Mouse (Mus musculus): ENCODE data around the gene Syvn1. TPM values are rescaled to one million over a fixed set of nuclear protein-coding genes. Genes with fewer than 3 reads are reported as not detected.

Gene Syvn1
- polyA plus RNA-seq (2012; rRNA removed) = 12.0 and 13.7 TPM in 2 replicates

GRCm38 (mm10) chr19:6046294-6047153 lies at the start of gene Syvn1:
Syvn1 (plus strand) TSS chr19:6046576.

DNA sequence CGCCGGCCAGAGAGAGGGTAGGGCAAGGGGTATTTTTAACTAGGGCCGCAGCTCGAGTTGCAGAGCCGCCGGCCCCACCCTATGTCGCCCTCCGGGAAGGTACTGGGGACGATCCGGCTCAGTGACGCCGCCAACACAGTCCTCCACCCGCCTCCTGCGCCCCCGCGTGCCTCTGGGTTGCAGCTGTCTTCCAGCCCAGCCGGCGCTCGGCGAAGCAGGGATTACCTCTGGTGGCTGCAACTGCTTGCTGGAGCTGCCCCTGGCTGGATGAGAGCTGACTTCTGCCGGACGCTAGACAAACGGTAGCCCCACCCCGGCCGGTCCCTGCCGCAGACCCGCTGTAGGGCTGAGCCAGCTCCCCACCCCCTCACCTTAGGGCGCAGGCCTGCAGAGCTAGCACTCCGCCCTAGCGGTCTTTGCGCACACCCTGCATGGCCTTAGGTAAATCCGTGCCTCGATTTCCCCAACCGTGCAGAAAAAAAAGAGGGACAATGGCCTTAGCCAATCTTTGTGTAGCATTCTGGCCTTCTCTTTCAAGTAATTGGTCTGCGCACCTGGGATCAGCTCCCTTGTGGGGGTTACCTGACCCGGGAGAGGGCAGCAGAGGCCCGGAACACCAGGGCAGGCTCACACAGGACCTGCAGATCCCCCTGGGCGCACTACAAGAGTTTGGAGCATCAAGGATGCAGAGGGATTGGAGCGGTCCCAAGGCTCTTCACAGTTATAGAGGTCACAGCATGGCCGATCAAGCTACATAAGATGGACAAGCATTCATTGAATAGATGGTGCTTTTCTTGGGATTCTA lies 30.7 kb upstream of the Syvn1 start, which contains the start of gene Capn1:
Gene Capn1, minus strand, starts transcription at position 387 of the 805 bp plus-strand sequence.

GRCm38 (mm10) chr19:6057313-6058096 lies 11.1 kb downstream of the Syvn1 start, which contains the start of the genes Mrpl49 and Fau:
Mrpl49 (minus strand) TSS chr19:6057785.
Fau (plus strand) TSS chr19:6057844.

DNA sequence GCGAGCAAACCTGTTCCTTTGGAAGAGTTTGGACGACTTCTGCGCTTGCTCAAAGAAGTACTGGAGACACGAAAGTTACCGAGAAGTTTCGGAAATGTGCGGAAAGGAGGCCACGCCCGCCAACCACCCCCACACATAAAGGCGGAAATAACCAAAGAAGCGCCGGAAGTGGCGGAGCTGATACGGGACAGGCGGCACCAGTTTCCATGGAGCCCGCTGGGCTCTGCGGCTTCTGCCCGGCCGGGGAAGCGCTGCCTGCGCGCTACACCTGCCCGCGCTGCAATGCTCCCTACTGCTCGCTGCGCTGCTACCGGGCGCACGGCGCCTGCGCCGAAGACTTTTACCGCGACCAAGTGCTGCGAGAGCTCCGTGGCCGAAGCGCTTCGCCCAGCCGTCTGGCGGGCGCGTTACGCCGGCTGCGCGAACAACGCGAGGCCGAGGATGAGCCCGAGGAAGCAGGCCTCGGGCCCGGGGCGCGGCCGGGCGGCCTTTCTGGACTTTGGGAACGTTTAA lies 14.7 kb downstream of the Syvn1 start, which contains the start of gene Znhit2:
Gene Znhit2, plus strand, starts transcription at position 172 of the 513 bp plus-strand sequence.

DNA sequence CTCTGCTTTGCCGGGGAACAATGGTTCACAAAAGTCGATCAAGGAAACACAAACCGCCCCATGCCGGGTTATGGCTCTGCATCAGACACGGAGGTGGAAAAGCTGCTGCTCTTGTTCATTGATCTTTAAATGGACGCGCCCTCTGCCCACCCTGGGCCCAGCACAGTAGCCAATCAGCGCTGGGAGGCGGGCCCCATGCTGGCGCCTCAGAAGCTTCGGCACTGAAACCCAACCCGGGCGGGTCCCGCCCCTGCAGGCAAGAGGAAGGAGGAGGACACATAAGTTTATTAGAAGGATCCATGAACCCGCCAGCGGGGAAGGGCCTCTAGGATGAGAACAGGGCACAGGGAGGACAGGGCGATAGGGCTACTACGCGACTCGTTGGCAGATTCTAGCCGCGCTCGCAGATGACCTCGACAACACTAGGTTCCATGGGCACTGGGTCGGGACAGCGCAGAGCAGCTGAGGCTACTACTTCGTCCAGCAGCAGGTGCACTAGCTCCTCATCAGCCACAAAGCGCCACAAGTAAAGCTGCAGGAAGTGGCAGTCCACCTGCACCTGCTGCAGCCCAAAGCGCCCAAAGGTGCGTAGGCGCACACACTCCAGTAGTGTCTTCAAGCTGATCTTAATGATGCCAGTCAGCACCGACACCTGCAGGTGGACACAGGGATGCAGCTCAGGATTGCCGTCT lies 21.5 kb downstream of the Syvn1 start, which contains the start of gene Tm7sf2:
Gene Tm7sf2, minus strand, starts transcription at position 650 of the 692 bp plus-strand sequence.

DNA sequence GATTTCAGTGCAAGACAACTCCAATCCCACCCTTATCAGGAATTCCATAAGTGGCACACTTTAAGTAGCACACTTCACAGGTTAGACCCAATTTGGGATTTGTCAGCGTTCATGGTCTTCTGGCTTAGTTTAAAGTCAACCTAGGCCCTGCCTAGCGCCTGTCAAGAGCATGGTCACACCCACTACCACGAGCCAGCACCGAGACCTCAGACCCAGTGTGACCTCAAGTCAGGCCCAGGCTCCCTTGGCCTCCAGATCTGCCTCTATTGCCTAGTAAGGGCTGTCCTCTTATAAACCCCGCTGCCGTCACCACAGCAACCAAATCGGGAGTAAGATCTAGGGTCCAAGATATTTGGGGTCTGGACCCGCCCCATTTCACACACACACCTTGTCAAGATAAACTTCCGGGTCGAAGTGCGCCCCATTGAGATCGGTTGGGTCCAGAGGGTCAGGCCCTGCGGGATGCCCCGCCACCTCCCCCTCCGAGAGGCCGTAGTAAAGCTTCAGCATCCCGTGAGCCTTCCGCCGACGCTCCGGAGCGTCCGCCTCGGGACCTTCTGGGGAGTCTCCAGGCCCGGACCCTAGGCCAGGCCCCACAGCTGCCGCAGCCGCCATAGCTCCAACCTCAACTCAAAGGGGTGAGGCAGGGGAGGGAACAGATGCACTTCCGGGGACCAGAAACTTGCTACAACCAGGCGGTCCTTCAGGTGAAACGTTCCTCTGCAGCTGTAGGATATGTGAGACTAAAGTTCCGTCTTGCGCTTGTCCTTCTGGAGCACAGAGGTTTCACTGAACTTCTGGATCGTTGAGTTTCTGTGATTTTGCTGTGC lies 30.4 kb downstream of the Syvn1 start, which contains the start of gene Vps51:
Gene Vps51, minus strand, starts transcription at position 668 of the 830 bp plus-strand sequence.

GRCm38 (mm10) chr19:6079983-6080480 lies 33.7 kb downstream of the Syvn1 start, which contains the start of gene Tmem262:
Tmem262 (plus strand) TSS chr19:6080033.

DNA sequence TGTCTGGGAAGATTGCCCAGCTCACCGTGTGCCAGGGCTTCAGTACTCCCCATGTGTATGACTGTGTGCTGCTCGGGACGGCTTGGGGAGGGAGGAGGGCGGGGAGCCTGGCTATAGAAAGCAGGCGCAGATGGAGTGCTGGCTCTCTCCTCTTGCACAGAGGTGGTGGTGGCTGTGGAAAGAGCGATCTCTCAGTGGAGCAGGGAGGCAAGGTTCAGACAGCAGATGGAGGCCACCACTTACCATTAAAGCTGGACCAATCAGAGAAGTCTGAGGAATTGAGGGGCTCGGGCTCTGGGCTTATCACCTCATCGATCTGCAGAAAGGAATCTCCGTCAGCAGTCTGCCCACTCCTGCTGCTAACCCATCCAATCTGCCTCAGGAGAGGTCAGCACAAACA lies 35.8 kb downstream of the Syvn1 start, which contains the start of gene Gm28374:
Gene Gm28374, minus strand, starts transcription at position 101 of the 400 bp plus-strand sequence.

GRCm38 (mm10) chr19:6084478-6085248 lies 38.3 kb downstream of the Syvn1 start, which contains the start of the genes Zfpl1 and Cdca5:
Zfpl1 (minus strand) TSS chr19:6084956.
Cdca5 (plus strand) TSS chr19:6084983.

DNA sequence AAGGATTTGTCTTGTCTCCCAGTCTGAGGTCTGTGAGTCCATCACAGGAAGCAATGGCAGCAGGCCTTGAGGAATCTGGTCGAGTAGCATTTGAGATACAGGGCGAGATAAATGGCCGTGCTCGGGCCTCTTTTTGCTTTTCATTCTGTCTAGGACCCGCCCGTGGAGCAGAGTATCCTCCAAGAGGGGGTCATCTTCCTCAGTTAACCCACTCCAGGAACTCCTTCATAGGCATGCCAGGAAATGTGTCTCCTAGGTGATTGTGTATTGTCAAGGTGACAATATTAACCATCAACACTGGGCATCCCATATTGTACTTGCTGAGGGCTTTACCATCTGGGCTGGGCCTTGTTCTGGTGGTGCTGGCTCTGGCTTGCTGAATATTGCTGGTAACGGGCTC lies 47.7 kb downstream of the Syvn1 start, which contains the start of gene AC131692.1:
Gene AC131692.1, plus strand, starts transcription at position 301 of the 400 bp plus-strand sequence.

Other genes with a start within 250 kb of the Syvn1 start
- gene Frmd8, start 171.3 kb upstream of the Syvn1 start, polyA plus RNA-seq (2012; rRNA removed) = 5.5 and 6.7 TPM in 2 replicates
- 10.8 and 11.3 TPM in 2 replicates for gene Slc25a45, start 168.8 kb upstream of the Syvn1 start, polyA plus RNA-seq (2012; rRNA removed)
- 1.1 and 1.4 TPM in 2 replicates for gene Tigd3, start 152.4 kb upstream of the Syvn1 start, polyA plus RNA-seq (2012; rRNA removed)
- 31.6 and 33.1 TPM in 2 replicates for gene Dpf2, start 133.6 kb upstream of the Syvn1 start, polyA plus RNA-seq (2012; rRNA removed)
- gene Cdc42ep2, start 121.8 kb upstream of the Syvn1 start, polyA plus RNA-seq (2012; rRNA removed) = 3.1 and 3.5 TPM in 2 replicates
- 32.2 and 32.9 TPM in 2 replicates for gene Pola2, start 82.4 kb upstream of the Syvn1 start, polyA plus RNA-seq (2012; rRNA removed)
- 0.05 and 0.07 TPM in 2 replicates for gene Slc22a20, start 60.4 kb upstream of the Syvn1 start, polyA plus RNA-seq (2012; rRNA removed)
- gene Capn1, start 30.7 kb upstream of the Syvn1 start, polyA plus RNA-seq (2012; rRNA removed) = 16.0 and 18.9 TPM in 2 replicates
- 22.4 and 23.7 TPM in 2 replicates for gene Mrpl49, start 11.2 kb downstream of the Syvn1 start, polyA plus RNA-seq (2012; rRNA removed)
- 1,008 and 1,075 TPM in 2 replicates for gene Fau, start 11.3 kb downstream of the Syvn1 start, polyA plus RNA-seq (2012; rRNA removed)
- gene Znhit2, start 14.6 kb downstream of the Syvn1 start, polyA plus RNA-seq (2012; rRNA removed) = 18.6 and 20.3 TPM in 2 replicates
- gene Tm7sf2, start 21.8 kb downstream of the Syvn1 start, polyA plus RNA-seq (2012; rRNA removed) = 74.1 and 93.2 TPM in 2 replicates
- gene Vps51, start 30.7 kb downstream of the Syvn1 start, polyA plus RNA-seq (2012; rRNA removed) = 20.2 and 24.9 TPM in 2 replicates
- gene Tmem262, start 33.5 kb downstream of the Syvn1 start, polyA plus RNA-seq (2012; rRNA removed) = not detected in 2 replicates
- 0.26 and 0.29 TPM in 2 replicates for gene Gm28374, start 35.7 kb downstream of the Syvn1 start, polyA plus RNA-seq (2012; rRNA removed)
- gene Zfpl1, start 38.4 kb downstream of the Syvn1 start, polyA plus RNA-seq (2012; rRNA removed) = 18.7 and 21.2 TPM in 2 replicates
- gene Cdca5, start 38.4 kb downstream of the Syvn1 start, polyA plus RNA-seq (2012; rRNA removed) = 11.0 and 11.4 TPM in 2 replicates
- 0.14 and 0.23 TPM in 2 replicates for gene AC131692.1, start 47.8 kb downstream of the Syvn1 start, polyA plus RNA-seq (2012; rRNA removed)
- gene Naaladl1, start 59.2 kb downstream of the Syvn1 start, polyA plus RNA-seq (2012; rRNA removed) = 2.1 TPM in 2 replicates
- gene Sac3d1, start 72.1 kb downstream of the Syvn1 start, polyA plus RNA-seq (2012; rRNA removed) = 12.5 and 12.8 TPM in 2 replicates
- 32.0 and 35.8 TPM in 2 replicates for gene Snx15, start 81.7 kb downstream of the Syvn1 start, polyA plus RNA-seq (2012; rRNA removed)
- gene Batf2, start 94.4 kb downstream of the Syvn1 start, polyA plus RNA-seq (2012; rRNA removed) = 1.4 and 1.5 TPM in 2 replicates
- gene Arl2, start 95.0 kb downstream of the Syvn1 start, polyA plus RNA-seq (2012; rRNA removed) = 16.7 and 18.5 TPM in 2 replicates
- 0.05 TPM in 2 replicates for gene Majin, start 137.8 kb downstream of the Syvn1 start, polyA plus RNA-seq (2012; rRNA removed)
- gene Gpha2, start 179.8 kb downstream of the Syvn1 start, polyA plus RNA-seq (2012; rRNA removed) = not detected in 2 replicates
- gene Ppp2r5b, start 189.3 kb downstream of the Syvn1 start, polyA plus RNA-seq (2012; rRNA removed) = 4.8 and 5.2 TPM in 2 replicates
- 5.6 and 6.8 TPM in 2 replicates for gene Atg2a, start 195.1 kb downstream of the Syvn1 start, polyA plus RNA-seq (2012; rRNA removed)
- 57.5 and 76.1 TPM in 2 replicates for gene Ehd1, start 230.1 kb downstream of the Syvn1 start, polyA plus RNA-seq (2012; rRNA removed)